Mouse (Mus musculus) layer of hippocampus, adult 18-20 months (tissue): ENCODE results near the gene Gm13212. TPM values are rescaled to one million over a fixed set of nuclear protein-coding genes. Genes with fewer than 3 reads are reported as not detected.
"Not testable (repeated sequence)": the region's sequence is repeated elsewhere in the genome, so short reads cannot be mapped to it uniquely, and the experiment has no call there.

ENCODE experiments used
- DNase-seq, 2 experiments: peaks; one replicate each; pipeline ENCODE4 v3.0.0; 2022; ENCODE audit warnings: low spot score in 2 of 2
- long read RNA-seq: library from polyadenylated mRNA; stranded (forward); transcript quantifications from one replicate; pipeline ENCODE4 v2.0.0, GENCODE M21; 2021
- total RNA-seq, 2 experiments: library from RNA; stranded (reverse); gene quantifications; 2 replicates each; pipeline ENCODE4 v1.2.3; 2021

Gm13212 gene
- under 1 TPM; 0.36 to 0.57 TPM for total RNA-seq
- long read RNA-seq: 0 reads

- DNase-seq: not testable (repeated sequence)
Measured at GRCm38 (mm10) chr4:145585078-145585477, at the start of gene Gm13212. Gm13212 (plus strand) TSS chr4:145585166.

- DNase-seq: not testable (repeated sequence)
Measured at GRCm38 (mm10) chr4:145543861-145544260, 41.1 kb upstream of the Gm13212 start.

GRCm38 (mm10) chr4:145545106-145545505 lies 39.9 kb upstream of the Gm13212 start:
- not testable (repeated sequence) for DNase-seq

- not testable (repeated sequence) for DNase-seq
Measured at GRCm38 (mm10) chr4:145545734-145546349, 39.1 kb upstream of the Gm13212 start.

GRCm38 (mm10) chr4:145546477-145546876 lies 38.5 kb upstream of the Gm13212 start:
- not testable (repeated sequence) for DNase-seq

GRCm38 (mm10) chr4:145556680-145557079 lies 28.3 kb upstream of the Gm13212 start:
- no peak for DNase-seq

GRCm38 (mm10) chr4:145559505-145560099 lies 25.4 kb upstream of the Gm13212 start:
- DNase-seq: no peak

GRCm38 (mm10) chr4:145564111-145564821 lies 20.7 kb upstream of the Gm13212 start:
- DNase-seq: no peak

GRCm38 (mm10) chr4:145570461-145570860 lies 14.5 kb upstream of the Gm13212 start:
- DNase-seq: not testable (repeated sequence)

GRCm38 (mm10) chr4:145576623-145577022 lies 8.3 kb upstream of the Gm13212 start:
- DNase-seq: not testable (repeated sequence)

- not testable (repeated sequence) for DNase-seq
Measured at GRCm38 (mm10) chr4:145580333-145580732, 4.6 kb upstream of the Gm13212 start.

GRCm38 (mm10) chr4:145586046-145586445 lies 1.1 kb downstream of the Gm13212 start:
- not testable (repeated sequence) for DNase-seq

GRCm38 (mm10) chr4:145594183-145594582 lies 9.2 kb downstream of the Gm13212 start:
- not testable (repeated sequence) for DNase-seq

- not testable (repeated sequence) for DNase-seq
Measured at GRCm38 (mm10) chr4:145594798-145595197, 9.8 kb downstream of the Gm13212 start.

GRCm38 (mm10) chr4:145640416-145641185 lies 55.6 kb downstream of the Gm13212 start:
- not testable (repeated sequence) for DNase-seq

GRCm38 (mm10) chr4:145670385-145670784 lies 85.4 kb downstream of the Gm13212 start, which contains the start of gene Zfp980:
Zfp980 (plus strand) TSS chr4:145670685.
- not testable (repeated sequence) for DNase-seq

- not testable (repeated sequence) for DNase-seq
Measured at GRCm38 (mm10) chr4:145674286-145674780, 89.4 kb downstream of the Gm13212 start.
